Mouse (Mus musculus) CD4-positive naive resting alpha-beta T cell, adult 76 days (primary cell): ENCODE data around the gene Senp2. TPM values are rescaled to one million over a fixed set of nuclear protein-coding genes. Genes with fewer than 3 reads are reported as not detected.

Experiments used
- total RNA-seq: library from RNA; stranded (reverse); gene quantifications from one replicate; pipeline ENCODE4 v1.2.4, GENCODE M21; 2023

Senp2 gene
- 116 TPM for total RNA-seq

GRCm38 (mm10) chr16:22009099-22009584 lies at the start of gene Senp2:
Gene Senp2, plus strand, starts transcription at chr16:22009484.

DNA sequence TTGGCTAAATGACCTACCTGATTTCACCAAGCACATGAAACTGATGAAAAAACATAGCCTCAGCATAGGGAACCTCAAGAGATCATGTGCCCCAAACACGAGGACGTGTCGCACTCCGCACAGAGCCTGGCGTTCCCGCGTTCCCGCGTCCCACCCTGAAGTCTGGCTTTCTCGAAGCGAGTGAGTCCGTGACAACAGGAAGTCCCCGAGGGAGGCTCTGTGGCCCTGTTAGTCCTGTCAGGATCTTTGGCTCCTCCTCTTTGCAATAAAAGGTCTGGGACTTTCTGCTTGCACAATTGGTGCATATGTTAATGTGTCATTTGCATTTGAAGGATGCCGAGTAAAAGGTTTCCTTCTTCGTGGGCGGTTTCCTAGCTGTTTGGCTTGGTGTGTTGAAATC lies 14.0 kb upstream of the Senp2 start, which contains the start of gene Liph:
Liph (minus strand) TSS at position 360 of the 400 bp plus-strand sequence.

Other genes with a start within 250 kb of the Senp2 start
- 6.1 TPM for gene Ehhadh, start 221.7 kb upstream of the Senp2 start, total RNA-seq
- 1.00 TPM for gene Map3k13, start 215.1 kb upstream of the Senp2 start, total RNA-seq
- 7.0 TPM for gene Tmem41a, start 61.9 kb upstream of the Senp2 start, total RNA-seq
- gene Liph, start 13.8 kb upstream of the Senp2 start, total RNA-seq, result not detected
- 0.29 TPM for gene Igf2bp2, start 153.8 kb downstream of the Senp2 start, total RNA-seq